Mouse (Mus musculus) CH12.LX (cell line): Measurements from ENCODE around the gene R3hcc1l. TPM values are rescaled to one million over a fixed set of nuclear protein-coding genes. Genes with fewer than 3 reads are reported as not detected.

Source experiments
- DNase-seq: peaks from one replicate; pipeline ENCODE4 v3.0.0-alpha.2; 2013; ENCODE audit errors: extremely low read depth
- H3K27ac ChIP-seq: 2 replicates; pipeline ENCODE4 v1.5.1; 2012; ENCODE audit warnings: low read depth, mild to moderate bottlenecking, control low read depth, moderate library complexity; ENCODE audit not compliant: insufficient read depth
- H3K27me3 ChIP-seq: replicated peaks from 2 replicates; pipeline ENCODE3; 2012; ENCODE audit warnings: inconsistent platforms
- H3K36me3 ChIP-seq, 2 experiments: replicated peaks in 1 of 2; 2 replicates each; pipeline versions ENCODE3 to v1.6.1; 2012; ENCODE audit warnings: inconsistent platforms in 1 of 2, low read length in 1 of 2, mild to moderate bottlenecking in 1 of 2, mixed read lengths in 1 of 2, moderate library complexity in 1 of 2; ENCODE audit not compliant: control insufficient read depth in 1 of 2, insufficient read depth in 1 of 2
- H3K4me1 ChIP-seq, 2 experiments: 2 replicates each; pipeline ENCODE4 v1.6.1; 2012; ENCODE audit warnings: inconsistent platforms in 1 of 2, moderate library complexity in 1 of 2; ENCODE audit not compliant: insufficient read depth in 2 of 2, control insufficient read depth in 1 of 2
- H3K4me2 ChIP-seq: 2 replicates; pipeline ENCODE4 v1.6.1; 2012; ENCODE audit warnings: low read depth, mild to moderate bottlenecking, control low read depth; ENCODE audit not compliant: poor library complexity, insufficient read depth, severe bottlenecking
- H3K4me3 ChIP-seq, 3 experiments: fragments of 150-350 bp in 1 of 3; sonication (generic) in 1 of 3; replicated peaks in 1 of 3; 2 replicates each; pipeline versions ENCODE3 to v1.5.1; 2011 to 2012; ENCODE audit warnings: low read depth in 2 of 3, low read length in 2 of 3, mild to moderate bottlenecking in 2 of 3, moderate library complexity in 2 of 3, control low read depth in 1 of 3, improper control_type of control experiment in 1 of 3, inconsistent platforms in 1 of 3, mixed read lengths in 1 of 3; ENCODE audit not compliant: poor library complexity in 1 of 3
- H3K79me2 ChIP-seq: replicated peaks from 2 replicates; pipeline ENCODE4 v1.6.1; 2012; ENCODE audit warnings: mild to moderate bottlenecking, moderate library complexity; ENCODE audit not compliant: control insufficient read depth, poor library complexity, insufficient read depth, severe bottlenecking; ENCODE audit errors: extremely low read depth
- H3K9ac ChIP-seq: 2 replicates; pipeline ENCODE4 v1.6.1; 2012; ENCODE audit warnings: low read depth, mild to moderate bottlenecking, control low read depth, moderate library complexity; ENCODE audit not compliant: insufficient read depth
- H3K9me3 ChIP-seq: replicated peaks from 2 replicates; pipeline ENCODE3; 2012; ENCODE audit warnings: low read length, inconsistent platforms, mixed read lengths
- BHLHE40 ChIP-seq: IDR thresholded peaks from 2 replicates; pipeline ENCODE4 v1.6.1; 2011; ENCODE audit warnings: mild to moderate bottlenecking, low read depth, low read length, improper control_type of control experiment
- CTCF ChIP-seq, 2 experiments: IDR thresholded peaks in 1 of 2; conservative IDR thresholded peaks in 1 of 2; 2 replicates each; pipeline ENCODE4 v1.5.1; 2011 to 2012; ENCODE audit warnings: low read depth in 2 of 2, low read length in 2 of 2, improper control_type of control experiment in 1 of 2, inconsistent platforms in 1 of 2, mild to moderate bottlenecking in 1 of 2, moderate library complexity in 1 of 2
- ELF1 ChIP-seq: IDR thresholded peaks from 2 replicates; pipeline ENCODE4 v1.6.1; 2014; ENCODE audit warnings: low read depth, mild to moderate bottlenecking, inconsistent platforms, low read length, improper control_type of control experiment
- GABPA ChIP-seq: IDR thresholded peaks from 2 replicates; pipeline ENCODE4 v1.6.1; 2012; ENCODE audit warnings: low read depth, low read length, improper control_type of control experiment, inconsistent platforms; ENCODE audit not compliant: insufficient replicate concordance
- IRF4 ChIP-seq: IDR thresholded peaks from 2 replicates; pipeline ENCODE4 v1.6.1; 2014; ENCODE audit warnings: low read depth, mild to moderate bottlenecking, inconsistent platforms, low read length, improper control_type of control experiment
- JUN ChIP-seq: IDR thresholded peaks from 2 replicates; pipeline ENCODE4 v1.6.1; 2011; ENCODE audit warnings: low read depth, mild to moderate bottlenecking, low read length, improper control_type of control experiment, moderate library complexity; ENCODE audit not compliant: insufficient read depth
- MAFK ChIP-seq: IDR thresholded peaks from 2 replicates; pipeline ENCODE4 v1.6.1; 2011; ENCODE audit warnings: low read length, improper control_type of control experiment; ENCODE audit not compliant: insufficient replicate concordance
- MAX ChIP-seq: IDR thresholded peaks from 2 replicates; pipeline ENCODE4 v1.6.1; 2011; ENCODE audit warnings: low read length, improper control_type of control experiment
- MYC ChIP-seq: IDR thresholded peaks from 2 replicates; pipeline ENCODE4 v1.6.1; 2011; ENCODE audit warnings: low read depth, mild to moderate bottlenecking, improper control_type of control experiment, low read length
- NELFE ChIP-seq: IDR thresholded peaks from 2 replicates; pipeline ENCODE4 v1.6.1; 2011; ENCODE audit warnings: low read depth, low read length, improper control_type of control experiment
- NRF1 ChIP-seq: IDR thresholded peaks from 2 replicates; pipeline ENCODE4 v1.6.1; 2014; ENCODE audit warnings: low read depth, mild to moderate bottlenecking, inconsistent platforms, low read length, improper control_type of control experiment, moderate library complexity
- POLR2A ChIP-seq: IDR thresholded peaks from 2 replicates; pipeline ENCODE4 v1.6.1; 2011; ENCODE audit warnings: low read depth, mild to moderate bottlenecking, improper control_type of control experiment, low read length
- POLR2AphosphoS2 ChIP-seq: IDR thresholded peaks from 2 replicates; pipeline ENCODE4 v1.6.1; 2011; ENCODE audit warnings: low read depth, low read length, improper control_type of control experiment
- UBTF ChIP-seq: IDR thresholded peaks from 2 replicates; pipeline ENCODE4 v1.6.1; 2012; ENCODE audit warnings: low read depth, mild to moderate bottlenecking, inconsistent platforms, low read length, improper control_type of control experiment, moderate library complexity
- USF2 ChIP-seq: conservative IDR thresholded peaks from 2 replicates; pipeline ENCODE4 v1.6.1; 2011; ENCODE audit warnings: low read depth, low read length, improper control_type of control experiment
- ZC3H11A ChIP-seq: IDR thresholded peaks from 2 replicates; pipeline ENCODE4 v1.6.1; 2012; ENCODE audit warnings: low read depth, mild to moderate bottlenecking, inconsistent platforms, low read length, improper control_type of control experiment
- ZNF384 ChIP-seq: IDR thresholded peaks from 2 replicates; pipeline ENCODE4 v1.6.1; 2012; ENCODE audit warnings: low read depth, low read length, improper control_type of control experiment, inconsistent platforms
- dilution Hi-C: fragments of 300-500 bp; cut with MboI; formaldehyde crosslinking; loops from 2 replicates; pipeline ENCODE4 v1.14.3; 2020; ENCODE audit warnings: low sequenced_read_pairs; ENCODE audit not compliant: extremely low pct_unique_long_range_greater_than_20kb, extremely low pct_ligation_motif_present
- in situ Hi-C: fragments of 300-500 bp; cut with MboI; formaldehyde crosslinking; loops from 3 replicates; pipeline ENCODE4 v1.14.3; 2019; ENCODE audit warnings: low sequenced_read_pairs, low pct_ligation_motif_present, low pct_unique_long_range_greater_than_20kb, mixed read lengths
- polyA plus RNA-seq: library from polyadenylated mRNA; unstranded; fragments of >175 nt; gene quantifications from 2 replicates; pipeline ENCODE4 v1.2.1, GENCODE M21; 2012; ENCODE audit warnings: low read depth; ENCODE audit not compliant: insufficient read length
- total RNA-seq, 2 experiments: library from RNA; depleted of rRNA; stranded (reverse); fragments of 300-350 nt in 1 of 2; fragments of >200 nt in 1 of 2; gene quantifications; 2 replicates each; pipeline ENCODE4 v1.2.3; 2012 to 2014

The R3hcc1l gene
- total and polyA plus RNA-seq, 3 experiments = 6.1 to 12.2 (median 10.7) TPM

GRCm38 (mm10) chr19:42591534-42591933, 73.0 kb downstream of the R3hcc1l start:
- H3K4me2 ChIP-seq = no peak overlapping the region
- H3K79me2 ChIP-seq = no peaks in the 10 kb centered on the region
- H3K4me1 ChIP-seq = peaks cover 3 to 6% of the 10 kb centered on the region in 2 experiments; a peak in 1 of 4 replicates
- H3K27me3 ChIP-seq = no peaks in the 10 kb centered on the region
- no peak overlapping the region for H3K4me3 ChIP-seq
- H3K9me3 ChIP-seq = no peaks in the 10 kb centered on the region
- peaks cover 24 to 69% of the 10 kb centered on the region in 2 experiments for H3K36me3 ChIP-seq
- dilution Hi-C loops = no loop called here
- TF ChIP-seq UBTF (no peak), USF2 (no peak), POLR2AphosphoS2 (no peak), ELF1 (no peak), ZNF384 (no peak), ZC3H11A (no peak), MYC (no peak), MAFK (no peak), NELFE (no peak), MAX (no peak), BHLHE40 (no peak), IRF4 (no peak), POLR2A (no peak), NRF1 (no peak), JUN (no peak), GABPA (no peak)
- H3K27ac ChIP-seq = no peak overlapping the region
- in situ Hi-C loops = no loop called here
- DNase-seq = no peak
- H3K9ac ChIP-seq = no peak overlapping the region

DNA sequence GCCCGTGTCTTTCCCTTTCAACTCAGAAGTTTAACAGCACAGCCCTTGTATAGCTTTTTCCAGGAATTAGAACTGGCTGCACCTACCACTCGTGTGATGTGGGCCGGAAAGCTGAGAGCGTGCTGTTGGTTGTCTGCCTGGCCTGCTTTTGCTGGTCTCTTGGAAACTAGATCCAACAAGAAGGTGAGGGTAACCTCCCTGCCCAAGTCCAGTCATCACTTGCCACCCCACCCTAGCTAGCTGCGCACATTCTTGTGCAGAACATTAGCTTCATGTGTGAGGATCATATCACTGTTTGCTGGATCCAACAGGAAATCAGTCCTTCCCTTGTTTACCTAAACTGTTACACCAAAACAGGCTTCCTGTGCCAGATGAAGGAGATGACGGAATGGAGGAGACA, 74.9 kb downstream of the R3hcc1l start:
- DNase-seq = no peak
- Histone ChIP-seq H3K9me3 (no peaks in the 10 kb centered on the region), H3K79me2 (no peaks in the 10 kb centered on the region), H3K36me3 (peaks cover 19 to 65% of the 10 kb centered on the region in 2 experiments), H3K4me1 (0 out of 4 replicates have a peak, but pooled peaks cover 0 to 3% of the 10 kb centered on the region in 2 experiments), H3K4me2 (no peak overlapping the region), H3K9ac (no peak overlapping the region), H3K27me3 (no peaks in the 10 kb centered on the region), H3K27ac (no peak overlapping the region), H3K4me3 (no peak overlapping the region)
- dilution Hi-C loops = no loop called here
- TF ChIP-seq USF2 (no peak), POLR2A (no peak), CTCF (conservative IDR thresholded peaks at IDR 0.05 in 1 of 2, IDR thresholded peaks at IDR 0.05 in 1 of 2; ENCODE audit: low read depth in 2 of 2, low read length in 2 of 2) (no peak), MAFK (no peak), MYC (no peak)
- in situ Hi-C loops = no loop called here
